Mouse (Mus musculus) lung, embryonic 16.5 days (tissue): ENCODE results near the gene Pprc1. TPM values are rescaled to one million over a fixed set of nuclear protein-coding genes. Genes with fewer than 3 reads are reported as not detected.
A peak's percentile ranks its signal among the peaks of the same experiment; 100 is the strongest.

ENCODE experiments used
- ATAC-seq: fragments of 200-750 bp; cut with Nextera tagmentation; 2 replicates; pipeline ENCODE4 v1.8.0; 2017; ENCODE audit warnings: low read depth, mild to moderate bottlenecking, moderate library complexity
- H3K27ac ChIP-seq: fragments of 300-500 bp; sonication (generic); 2 replicates; pipeline ENCODE4 v1.5.1; 2014; ENCODE audit warnings: mild to moderate bottlenecking, control low read depth, low read length
- H3K27me3 ChIP-seq: fragments of 300-500 bp; sonication (generic); 2 replicates; pipeline ENCODE4 v1.6.1; 2014; ENCODE audit warnings: low read depth, low read length, mixed read lengths; ENCODE audit not compliant: control insufficient read depth, insufficient read depth
- H3K36me3 ChIP-seq: fragments of 300-500 bp; sonication (generic); 2 replicates; pipeline ENCODE4 v1.6.1; 2014; ENCODE audit warnings: low read length; ENCODE audit not compliant: control insufficient read depth, insufficient read depth
- H3K4me1 ChIP-seq: fragments of 300-500 bp; sonication (generic); replicated peaks from 2 replicates; pipeline ENCODE4 v1.6.1; 2014; ENCODE audit warnings: low read length, mixed read lengths; ENCODE audit not compliant: control insufficient read depth, insufficient read depth
- H3K4me2 ChIP-seq: fragments of 300-500 bp; sonication (generic); 2 replicates; pipeline ENCODE4 v1.6.1; 2014; ENCODE audit warnings: low read depth, low read length, control low read depth
- H3K4me3 ChIP-seq: fragments of 300-500 bp; sonication (generic); 2 replicates; pipeline ENCODE4 v1.5.1; 2014; ENCODE audit warnings: mild to moderate bottlenecking, low read length, control low read depth
- H3K9ac ChIP-seq: fragments of 300-500 bp; sonication (generic); 2 replicates; pipeline ENCODE4 v1.6.1; 2014; ENCODE audit warnings: low read length, control low read depth
- H3K9me3 ChIP-seq: fragments of 300-500 bp; sonication (generic); 2 replicates; pipeline ENCODE4 v1.6.1; 2016; ENCODE audit warnings: low read length; ENCODE audit not compliant: control insufficient read depth
- WGBS: fragments of 180-500 bp; shearing (Covaris S2); extraction: QIAGEN DNeasy Blood & Tissue Kit; methylation state at CpG from one replicate; pipeline ENCODE4 v1.1.7; 2014; 5-methylcytosine and 5-hydroxymethylcytosine counted together
- polyA plus RNA-seq: library from polyadenylated mRNA; unstranded; fragments of >200 nt; fragmentation: Nextera tagmentation; extraction: Ambion mirVana; gene quantifications from 2 replicates; pipeline ENCODE4 v1.2.1, GENCODE M21; 2015

Pprc1 gene
- polyA plus RNA-seq, 1 experiment from 2014 or later, result 27.0 TPM

DNA sequence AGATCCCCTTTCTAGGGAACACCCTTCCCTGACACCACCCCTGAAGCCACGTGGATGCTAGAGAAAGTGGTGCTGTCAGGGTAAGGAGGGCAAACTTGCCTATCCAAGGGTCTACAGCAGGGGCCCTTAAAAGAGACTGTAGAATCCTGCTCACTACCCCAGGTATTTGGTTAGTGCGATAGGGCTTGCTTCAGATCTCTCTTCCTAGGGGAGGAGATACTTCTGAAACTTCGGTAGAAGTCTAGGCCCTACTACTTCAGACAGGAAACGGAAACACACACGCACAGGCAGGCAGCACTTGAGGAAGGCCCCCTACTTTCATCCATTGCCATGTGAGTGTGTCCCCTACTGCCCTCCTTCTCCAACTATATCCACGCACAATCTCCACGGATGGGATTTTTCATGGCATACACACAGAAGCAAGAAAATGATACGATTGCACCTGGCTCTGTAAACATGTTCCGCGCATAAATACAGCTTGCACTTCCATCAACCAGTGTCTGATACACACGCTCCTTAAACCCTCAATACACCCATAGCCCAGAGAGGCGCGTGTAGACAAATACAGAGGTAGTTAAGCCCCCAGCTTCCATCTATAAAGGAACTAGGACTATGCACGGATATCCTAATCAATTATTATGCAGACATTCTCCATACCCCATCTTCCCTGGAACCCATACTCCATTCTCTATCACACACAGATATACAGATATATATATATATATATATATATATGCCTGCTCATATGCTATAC lies 4.4 kb upstream of the Pprc1 start:
- 28% methylated on average over 14 of the region's 14 CpGs for WGBS
- Histone ChIP-seq H3K4me3 (peak overlapping the region; percentile 82), H3K36me3 (peaks cover 7% of the 10 kb centered on the region), H3K9ac (peak overlapping the region; percentile 71), H3K27me3 (no peaks in the 10 kb centered on the region), H3K4me1 (peaks cover 55% of the 10 kb centered on the region), H3K4me2 (peak overlapping the region; percentile 89), H3K27ac (peak overlapping the region; percentile 98), H3K9me3 (no peaks in the 10 kb centered on the region)
- no peak for ATAC-seq

- Histone ChIP-seq H3K27ac (peak overlapping the region; percentile 99), H3K4me3 (peak overlapping the region; percentile 79), H3K9me3 (no peaks in the 10 kb centered on the region), H3K27me3 (no peaks in the 10 kb centered on the region), H3K36me3 (no peaks in the 10 kb centered on the region), H3K4me1 (peaks cover 58% of the 10 kb centered on the region), H3K9ac (peak overlapping the region; percentile 66), H3K4me2 (peak overlapping the region; percentile 84)
- no peak for ATAC-seq
- WGBS, result 6% methylated on average over 7 of the region's 7 CpGs
Observed at GRCm38 (mm10) chr19:46041299-46041932, 3.3 kb upstream of the Pprc1 start.

DNA sequence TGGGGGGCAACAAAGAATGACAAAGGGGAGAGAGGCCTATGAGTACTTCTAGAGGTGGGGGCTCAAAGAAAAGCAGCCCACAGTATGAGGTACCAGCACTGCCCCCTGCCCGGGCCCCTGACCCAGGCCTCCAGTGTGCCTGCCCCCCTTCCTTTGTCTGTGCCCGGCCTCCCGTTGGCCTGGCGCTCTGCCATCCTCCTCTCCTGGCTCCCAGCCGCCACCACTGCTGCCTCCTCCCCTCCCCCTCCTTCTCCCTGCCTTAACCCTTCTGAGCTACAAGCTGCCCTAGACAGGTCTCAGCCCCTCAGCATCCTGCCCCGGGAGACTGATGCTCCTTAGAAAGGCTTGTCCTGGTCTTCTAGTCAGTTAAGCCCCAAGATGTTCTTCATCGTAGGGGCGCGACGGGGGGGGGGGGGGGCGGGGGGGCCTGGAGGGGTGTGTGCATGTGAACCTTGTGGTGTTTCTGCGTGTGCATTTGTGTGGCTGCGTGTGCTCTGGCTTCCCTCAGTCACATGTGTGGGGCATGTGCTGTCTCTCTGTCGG lies 2.7 kb upstream of the Pprc1 start:
- peak overlapping the region; percentile 79 for H3K4me3 ChIP-seq
- peak overlapping the region; percentile 99 for H3K27ac ChIP-seq
- peak; percentile 6 for ATAC-seq
- H3K36me3 ChIP-seq, result no peaks in the 10 kb centered on the region
- peak overlapping the region; percentile 84 for H3K4me2 ChIP-seq
- no peaks in the 10 kb centered on the region for H3K27me3 ChIP-seq
- H3K9ac ChIP-seq, result peak overlapping the region; percentile 66
- 1% methylated on average over 14 of the region's 14 CpGs for WGBS
- H3K4me1 ChIP-seq, result peaks cover 59% of the 10 kb centered on the region
- no peaks in the 10 kb centered on the region for H3K9me3 ChIP-seq

- ATAC-seq, result no peak
- Histone ChIP-seq H3K9ac (peak overlapping the region; percentile 66), H3K27me3 (no peaks in the 10 kb centered on the region), H3K4me1 (peaks cover 54% of the 10 kb centered on the region), H3K36me3 (no peaks in the 10 kb centered on the region), H3K4me3 (peak overlapping the region; percentile 79), H3K4me2 (peak overlapping the region; percentile 84), H3K27ac (peak overlapping the region; percentile 99), H3K9me3 (no peaks in the 10 kb centered on the region)
- 3% methylated on average over 6 of the region's 6 CpGs for WGBS
Observed at GRCm38 (mm10) chr19:46042476-46043011, 2.1 kb upstream of the Pprc1 start.

DNA sequence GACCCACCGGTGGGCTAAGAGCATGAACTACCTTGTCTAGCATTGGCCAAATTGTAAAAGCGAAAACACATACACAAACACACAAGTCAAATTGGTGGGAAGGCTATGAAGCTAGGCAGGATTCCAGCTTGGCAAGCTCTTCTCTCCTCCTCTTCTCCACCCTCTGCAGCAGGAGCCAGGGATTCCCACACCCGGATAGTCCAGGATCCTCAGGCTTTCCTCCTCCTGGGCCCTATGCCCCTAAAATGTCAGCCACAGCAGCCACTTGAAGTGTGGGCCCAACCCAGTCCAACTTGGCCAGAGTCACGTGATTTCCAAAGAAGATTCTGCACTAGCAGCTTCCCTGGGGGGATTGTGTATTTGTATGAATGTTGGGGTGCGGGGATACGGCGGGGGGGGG lies 1.3 kb upstream of the Pprc1 start:
- H3K9ac ChIP-seq, result peak overlapping the region; percentile 96
- no peak for ATAC-seq
- WGBS, result 38% methylated on average over 7 of the region's 7 CpGs
- no peaks in the 10 kb centered on the region for H3K9me3 ChIP-seq
- no peaks in the 10 kb centered on the region for H3K36me3 ChIP-seq
- peaks cover 49% of the 10 kb centered on the region for H3K4me1 ChIP-seq
- peak overlapping the region; percentile 84 for H3K4me2 ChIP-seq
- peak overlapping the region; percentile 99 for H3K27ac ChIP-seq
- H3K27me3 ChIP-seq, result no peaks in the 10 kb centered on the region
- H3K4me3 ChIP-seq, result peak overlapping the region; percentile 79

DNA sequence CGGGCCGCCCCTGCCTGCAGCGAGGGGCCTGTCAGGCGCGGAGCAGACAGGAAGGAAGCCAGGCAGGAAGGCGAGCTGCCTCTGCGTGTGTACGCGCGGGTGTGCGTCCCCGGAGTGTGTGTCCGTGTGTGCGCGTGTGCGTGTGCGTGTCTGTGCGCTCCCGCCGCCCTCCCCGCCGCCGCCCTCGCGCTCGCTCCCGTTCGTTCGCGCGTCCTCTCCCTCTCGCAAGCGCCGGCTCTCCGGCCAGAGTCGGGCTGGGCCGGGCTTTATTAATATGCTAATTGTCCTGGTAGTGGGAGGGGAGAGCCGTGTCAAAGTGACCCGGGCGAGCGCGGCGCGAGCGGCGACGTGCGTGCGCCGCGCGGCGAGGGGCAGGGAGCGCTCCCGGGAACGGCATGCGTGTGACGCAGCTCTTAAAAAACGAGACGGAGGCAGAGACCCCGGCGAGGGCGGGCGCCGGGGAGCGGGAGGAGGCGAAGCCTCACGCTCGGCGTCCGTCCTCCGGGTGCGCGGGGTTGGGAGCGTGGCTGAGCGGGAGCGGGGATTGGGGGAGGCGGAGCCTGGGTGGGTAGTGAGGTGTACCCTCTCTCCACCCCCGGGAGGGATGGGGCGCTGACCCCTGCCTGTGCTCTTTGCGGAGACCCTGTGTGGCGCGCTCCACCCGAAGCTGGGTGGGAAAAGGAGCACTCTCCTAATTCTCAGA lies 458 bp downstream of the Pprc1 start, which contains the start of gene Ldb1:
Gene Ldb1, minus strand, starts transcription at position 222 of the 703 bp plus-strand sequence.
- Histone ChIP-seq H3K36me3 (no peaks in the 10 kb centered on the region), H3K9me3 (no peaks in the 10 kb centered on the region), H3K9ac (peak within 1 kb of the TSS; percentile 96), H3K27ac (peak within 1 kb of the TSS; percentile 99), H3K4me2 (peak within 1 kb of the TSS; percentile 84), H3K4me3 (peak within 1 kb of the TSS; percentile 79), H3K4me1 (peaks cover 43% of the 10 kb centered on the region), H3K27me3 (no peaks in the 10 kb centered on the region)
- WGBS, result under 1% methylated on average over 80 of the region's 84 CpGs
- peak; percentile 76 for ATAC-seq

DNA sequence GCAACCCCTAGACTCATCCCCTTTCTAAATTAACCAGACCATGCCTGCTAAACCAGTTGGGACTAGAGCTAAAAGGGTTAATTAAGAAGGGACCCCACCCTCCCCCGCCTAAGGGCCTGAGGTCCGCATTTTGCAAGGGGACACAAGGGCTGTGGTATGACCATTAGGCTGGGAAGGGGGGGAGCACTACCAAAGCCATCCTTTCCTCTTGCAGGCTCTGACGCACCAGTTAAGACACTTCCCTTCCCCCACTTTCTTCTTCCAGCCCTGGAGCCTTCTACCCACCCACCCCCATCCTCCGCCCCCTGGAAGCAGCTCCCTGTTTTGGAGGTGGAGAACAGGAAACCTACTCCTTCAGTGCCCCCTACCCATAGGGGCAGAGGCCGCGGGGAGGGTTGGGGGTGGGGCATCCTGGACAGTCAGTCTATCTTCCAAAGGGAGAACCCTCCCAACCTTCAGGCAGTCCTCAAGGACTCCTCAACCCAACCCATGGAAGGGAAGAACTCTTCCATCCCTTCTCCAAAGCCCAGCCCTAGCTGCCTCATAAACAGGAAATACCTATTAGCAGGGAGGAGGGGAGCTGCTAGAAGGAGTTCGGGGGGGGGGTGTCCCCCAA lies 1.1 kb downstream of the Pprc1 start:
- no peaks in the 10 kb centered on the region for H3K27me3 ChIP-seq
- peak overlapping the region; percentile 99 for H3K27ac ChIP-seq
- peak; percentile 71 for ATAC-seq
- peak overlapping the region; percentile 84 for H3K4me2 ChIP-seq
- 3% methylated on average over 7 of the region's 7 CpGs for WGBS
- H3K36me3 ChIP-seq, result no peaks in the 10 kb centered on the region
- no peaks in the 10 kb centered on the region for H3K9me3 ChIP-seq
- H3K4me1 ChIP-seq, result peaks cover 37% of the 10 kb centered on the region
- peak overlapping the region; percentile 79 for H3K4me3 ChIP-seq
- H3K9ac ChIP-seq, result peak overlapping the region; percentile 96

GRCm38 (mm10) chr19:46046621-46047025 lies 1.9 kb downstream of the Pprc1 start:
- Histone ChIP-seq H3K4me1 (peaks cover 28% of the 10 kb centered on the region), H3K27ac (peak overlapping the region; percentile 99), H3K9ac (no peak overlapping the region), H3K9me3 (no peaks in the 10 kb centered on the region), H3K4me2 (peak overlapping the region; percentile 84), H3K36me3 (no peaks in the 10 kb centered on the region), H3K27me3 (no peaks in the 10 kb centered on the region), H3K4me3 (peak overlapping the region; percentile 79)
- WGBS, result 4% methylated on average over 10 of the region's 10 CpGs
- no peak for ATAC-seq
